31 mouse cellular contexts compared by ENCODE assay signal in the genomic region with DNA sequence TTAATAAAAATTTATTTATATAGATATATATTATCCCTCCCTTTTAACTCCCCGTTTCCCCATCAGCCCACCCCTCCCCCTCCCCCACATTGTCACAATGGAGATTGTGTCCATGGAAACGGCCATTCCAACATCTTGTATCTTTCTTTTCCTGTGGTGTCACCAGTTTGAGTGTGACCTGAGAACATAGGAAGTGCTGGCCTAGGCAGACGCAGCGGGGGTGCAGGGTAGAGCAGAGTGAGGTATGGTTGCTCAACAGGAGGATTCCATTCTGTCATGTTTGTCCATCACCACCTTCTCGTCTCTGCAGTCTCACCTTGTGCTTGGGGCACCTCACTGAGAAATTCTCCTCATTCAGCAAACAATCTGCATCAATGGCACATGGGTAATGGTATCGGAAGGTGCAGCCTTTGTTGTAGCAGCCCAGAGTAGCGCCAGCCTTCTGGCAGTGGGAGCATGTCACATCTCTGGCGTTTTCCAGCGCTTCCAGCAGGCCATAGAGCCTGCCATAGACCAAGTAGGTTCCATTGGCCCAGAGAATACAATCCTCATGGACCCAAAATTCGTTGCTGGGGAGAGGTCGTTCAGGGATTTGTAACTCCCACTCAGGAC. TPM values are rescaled to one million over a fixed set of nuclear protein-coding genes. Genes with fewer than 3 reads are reported as not detected.
"Had no signal": no experiment of that assay in that cellular context is flagged by ENCODE, and none has a peak within 500 bp of the region (broad histone marks: within the 10 kb centered on the region; RNA-seq: fewer than 3 reads in every experiment).

No protein-coding gene starts in this region.

- H3K9me3 ChIP-seq: limb, embryonic 10.5 days; limb, embryonic 13.5 days; liver, embryonic 12.5 days; liver, embryonic 15.5 days; lung, embryonic 15.5 days; midbrain, embryonic 13.5 days; neural tube, embryonic 13.5 days had no signal

- H3K4me1 ChIP-seq: limb, embryonic 10.5 days; limb, embryonic 13.5 days; liver, embryonic 12.5 days; liver, embryonic 15.5 days; neural tube, embryonic 13.5 days had no signal

- H3K4me3 ChIP-seq: layer of hippocampus, adult 2 months; limb, embryonic 10.5 days; limb, embryonic 13.5 days; liver, embryonic 12.5 days; liver, embryonic 15.5 days; lung, embryonic 15.5 days; midbrain, embryonic 13.5 days; myocyte; neural tube, embryonic 13.5 days had no signal

- ATAC-seq: liver, embryonic 12.5 days; midbrain, embryonic 13.5 days; midbrain, embryonic 16.5 days had no signal

- H3K27me3 ChIP-seq: limb, embryonic 13.5 days; liver, embryonic 12.5 days; liver, embryonic 15.5 days; lung, embryonic 15.5 days; midbrain, embryonic 13.5 days; neural tube, embryonic 13.5 days had no signal

- H3K36me3 ChIP-seq: limb, embryonic 10.5 days; limb, embryonic 13.5 days; liver, embryonic 12.5 days; liver, embryonic 15.5 days; lung, embryonic 15.5 days; midbrain, embryonic 13.5 days; neural tube, embryonic 13.5 days had no signal

- H3K4me2 ChIP-seq: limb, embryonic 13.5 days; liver, embryonic 12.5 days; liver, embryonic 15.5 days; lung, embryonic 15.5 days; midbrain, embryonic 13.5 days; neural tube, embryonic 13.5 days had no signal

- H3K9ac ChIP-seq: limb, embryonic 13.5 days; liver, embryonic 12.5 days; liver, embryonic 15.5 days; lung, embryonic 15.5 days; midbrain, embryonic 13.5 days; neural tube, embryonic 13.5 days had no signal

- H3K27ac ChIP-seq: kidney, postnatal 0 days; layer of hippocampus, adult 2 months; limb, embryonic 10.5 days; limb, embryonic 13.5 days; liver, embryonic 12.5 days; liver, embryonic 15.5 days; lung, embryonic 15.5 days; midbrain, embryonic 13.5 days; neural tube, embryonic 13.5 days; stomach, postnatal 0 days had no signal

- DNase-seq: kidney, adult 2 months; kidney, postnatal 25 days; layer of hippocampus, adult 9-11 months; liver; lung, adult 18-20 months; lung, postnatal 10 days; lung, postnatal 36 days; retina, postnatal 1 day; right cerebral cortex, postnatal 4 days; thymus, postnatal 14 days had no signal

RNA-seq across cellular contexts. Expression of a gene that starts 34.7 kb away (rescaled TPM):
- total RNA-seq: layer of hippocampus, adult 2 months; layer of hippocampus, postnatal 25 days; left cerebral cortex, adult 18-20 months; left cerebral cortex, postnatal 25 days; megakaryocyte-erythroid progenitor cell, adult 5-6 weeks; monocyte, adult 5-6 weeks; neutrophil, adult 5-6 weeks had no signal
- polyA plus RNA-seq: kidney, adult 2 months; kidney, embryonic 14.5 days; kidney, postnatal 0 days; large intestine, adult 2 months; limb, embryonic 10.5 days; limb, embryonic 13.5 days; liver, embryonic 12.5 days; liver, embryonic 15.5 days; lung, embryonic 15.5 days; midbrain, embryonic 13.5 days; midbrain, embryonic 16.5 days; myocyte; neural tube, embryonic 13.5 days; stomach, embryonic 14.5 days; stomach, postnatal 0 days had no signal
